Mouse (Mus musculus) heart, adult 9 months (tissue): ENCODE measurements around the gene Lamc3.

Source experiments
- DNase-seq, 2 experiments: peaks; one replicate each; pipeline ENCODE4 v3.0.0; 2022; ENCODE audit warnings: low spot score in 2 of 2

Lamc3 gene

DNA sequence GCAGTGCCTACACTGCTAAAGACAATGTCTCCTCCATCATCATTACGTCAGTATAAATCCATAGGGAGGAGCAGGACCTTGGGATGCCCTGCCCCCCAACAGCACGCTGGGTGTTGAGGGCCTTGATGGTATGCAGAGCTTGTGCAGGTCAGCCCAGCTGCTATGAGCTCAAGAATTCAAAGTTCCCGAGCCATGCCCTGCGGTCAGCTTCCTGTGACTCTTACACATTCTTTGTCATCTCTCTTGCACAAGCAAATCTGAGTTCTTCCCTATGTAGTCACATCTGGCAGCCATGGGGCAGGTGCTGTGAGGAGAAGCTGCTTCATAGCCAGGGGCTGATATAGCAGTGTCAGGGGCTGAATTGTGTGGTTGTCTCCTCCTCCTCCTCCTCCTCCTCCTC is 48.0 kb downstream of the Lamc3 start:
- DNase-seq: no peak

DNA sequence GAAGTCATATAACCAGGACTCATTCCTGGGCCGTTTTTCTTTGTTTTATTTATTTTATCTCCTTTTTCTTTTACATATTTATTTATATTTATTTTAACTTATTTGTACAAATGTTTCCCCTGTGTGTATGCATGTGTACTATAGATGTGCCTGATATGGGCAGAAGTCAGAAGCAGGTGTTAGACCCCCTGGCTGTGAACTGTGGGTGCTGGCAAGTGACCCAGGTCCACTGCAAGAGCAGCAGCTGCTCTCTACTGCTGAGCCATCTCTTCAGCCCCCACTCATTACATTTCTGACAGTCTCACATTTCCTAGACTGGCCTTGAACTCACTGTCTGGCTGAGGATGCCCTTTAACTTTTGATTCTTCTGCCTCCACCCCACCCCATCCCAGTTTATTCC is 51.2 kb downstream of the Lamc3 start:
- no peak for DNase-seq

DNA sequence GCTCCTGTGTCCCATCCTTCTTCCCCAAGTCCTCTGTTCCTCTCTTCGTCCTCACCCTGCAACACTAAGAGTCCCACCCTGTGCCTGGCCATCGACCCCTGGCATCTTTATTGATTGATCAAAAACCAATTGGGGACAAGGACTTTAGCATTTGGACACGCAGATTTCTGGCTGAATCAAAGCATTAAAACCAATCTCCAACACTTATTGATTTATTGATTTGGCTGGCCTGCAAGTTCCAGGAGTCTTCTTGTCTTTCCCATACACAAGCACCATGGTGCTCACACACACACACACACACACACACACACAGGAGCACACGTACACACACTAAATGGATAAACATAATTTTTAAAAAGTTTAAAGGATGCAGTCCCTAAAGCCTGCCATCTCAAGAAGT is 55.9 kb downstream of the Lamc3 start:
- no peak for DNase-seq

DNA sequence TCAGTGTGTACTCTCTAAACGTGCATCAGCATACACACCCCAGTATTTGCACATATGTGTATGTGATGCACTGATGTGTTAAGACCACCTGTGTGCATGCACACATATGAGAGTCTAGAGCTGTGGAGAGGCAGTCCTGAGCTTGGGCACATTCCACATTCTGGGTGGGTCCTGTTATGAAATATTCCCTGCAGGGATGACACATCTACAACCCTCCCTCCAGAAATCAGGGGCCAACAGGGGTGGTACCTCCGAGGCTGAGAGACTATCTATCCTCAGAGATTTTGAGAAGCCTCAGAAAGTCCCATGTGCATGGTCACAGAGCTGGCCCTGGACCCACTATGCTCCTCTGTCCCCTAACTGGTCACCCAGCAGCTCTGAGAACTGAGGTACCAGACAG is 58.5 kb downstream of the Lamc3 start:
- no peak for DNase-seq

DNA sequence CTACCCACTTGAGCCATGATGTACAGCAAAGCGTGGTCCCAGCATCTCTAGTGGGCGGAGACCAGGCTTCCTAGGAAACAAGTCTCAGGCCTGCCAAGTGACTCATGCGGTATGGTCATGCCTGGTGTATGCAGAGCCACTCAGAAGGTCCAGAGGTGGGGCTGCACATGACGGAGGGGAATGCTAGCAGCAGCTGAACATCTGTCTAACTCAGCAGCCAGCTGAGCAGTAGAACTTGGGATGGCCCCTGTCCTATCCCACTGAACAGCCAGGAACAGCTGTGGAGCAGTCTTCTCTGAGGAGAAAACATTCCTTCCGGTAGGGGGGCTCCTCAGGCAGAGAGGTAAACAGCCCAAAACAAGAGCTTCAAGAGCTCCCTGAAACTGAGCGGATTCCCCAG is 61.3 kb downstream of the Lamc3 start:
- peak; percentile 71 to 81 for DNase-seq

DNA sequence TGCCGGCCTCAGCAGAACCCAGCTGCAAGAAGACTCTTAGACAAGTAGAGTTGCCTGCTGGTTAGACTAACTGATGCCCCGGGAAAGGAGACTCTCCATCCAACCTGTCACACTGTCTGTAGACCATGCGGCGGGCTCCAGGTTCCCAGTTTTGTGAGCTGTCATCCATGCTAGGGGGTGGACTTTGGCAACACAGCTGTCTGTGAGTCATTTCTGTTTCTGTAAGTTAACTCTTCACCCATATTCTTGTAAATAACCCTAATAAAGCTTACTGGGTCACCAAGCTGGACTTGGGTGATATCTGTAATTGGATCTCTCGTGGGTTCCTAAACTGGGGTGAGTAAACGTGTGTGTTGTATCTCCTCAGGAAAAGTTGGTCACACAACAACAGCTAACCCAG is 61.7 kb downstream of the Lamc3 start:
- no peak for DNase-seq

DNA sequence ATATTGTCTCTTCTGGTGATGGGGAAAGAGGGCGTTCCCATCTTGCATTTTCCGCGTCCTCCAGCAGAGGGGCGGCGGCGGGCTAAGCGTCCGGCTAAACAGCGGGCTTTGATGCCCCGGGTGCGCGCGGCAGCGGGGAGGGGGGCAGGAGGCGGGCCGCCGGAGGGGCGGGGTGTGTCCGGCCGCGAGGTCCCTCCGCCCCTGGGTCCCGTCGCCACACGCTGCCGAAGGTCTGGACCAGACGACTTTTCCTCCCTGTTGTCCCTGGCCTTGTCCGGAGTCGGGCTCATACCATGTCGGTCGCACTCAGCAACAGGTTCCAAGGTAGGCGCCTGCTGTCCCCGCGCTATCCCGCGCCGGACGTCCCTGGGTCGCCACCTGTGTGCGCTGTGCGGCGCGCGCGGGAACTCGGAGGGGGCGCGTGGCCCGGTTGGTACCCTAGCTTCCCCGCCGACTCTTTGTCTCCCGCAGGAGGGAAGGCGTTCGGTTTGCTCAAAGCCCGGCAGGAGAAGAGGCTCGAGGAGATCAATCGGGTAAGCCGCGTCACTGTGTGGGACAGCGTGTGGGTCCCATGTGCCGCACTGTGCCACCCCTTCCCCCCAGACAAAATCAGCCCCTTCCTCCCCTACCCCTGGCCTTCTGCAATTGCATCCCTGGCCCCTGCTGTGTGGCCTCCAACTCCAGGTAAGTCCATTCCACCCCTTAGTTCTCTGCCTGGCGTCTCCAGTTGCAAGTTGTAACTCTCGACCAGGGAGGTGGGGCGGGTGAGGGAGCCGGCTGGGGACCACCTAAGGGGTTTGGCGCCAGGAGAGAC is 63.2 kb downstream of the Lamc3 start, which contains the start of gene Aif1l:
Aif1l (plus strand) TSS at position 82 of the 814 bp plus-strand sequence.
- DNase-seq: peak; percentile 36 to 43

DNA sequence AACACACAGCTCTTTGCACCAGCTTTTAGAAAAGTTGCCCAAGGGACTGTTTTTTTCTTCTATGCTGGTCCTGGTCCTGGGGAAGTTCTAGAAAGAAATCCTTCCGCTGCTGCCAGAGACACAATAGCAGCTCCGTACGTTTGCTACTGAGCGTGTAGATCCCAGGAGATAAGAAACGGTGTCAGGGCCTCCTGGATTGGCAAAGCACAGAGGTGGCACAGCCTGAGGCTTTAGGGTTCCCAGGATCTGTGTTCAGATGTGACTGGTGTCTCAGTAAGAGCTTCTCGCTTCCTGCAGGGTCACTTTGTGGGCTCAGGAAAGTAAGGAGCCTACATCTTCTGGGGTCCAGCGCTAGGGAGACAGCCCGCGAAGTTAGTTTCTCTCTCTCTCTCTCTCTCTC is 63.9 kb downstream of the Lamc3 start:
- DNase-seq: no peak

DNA sequence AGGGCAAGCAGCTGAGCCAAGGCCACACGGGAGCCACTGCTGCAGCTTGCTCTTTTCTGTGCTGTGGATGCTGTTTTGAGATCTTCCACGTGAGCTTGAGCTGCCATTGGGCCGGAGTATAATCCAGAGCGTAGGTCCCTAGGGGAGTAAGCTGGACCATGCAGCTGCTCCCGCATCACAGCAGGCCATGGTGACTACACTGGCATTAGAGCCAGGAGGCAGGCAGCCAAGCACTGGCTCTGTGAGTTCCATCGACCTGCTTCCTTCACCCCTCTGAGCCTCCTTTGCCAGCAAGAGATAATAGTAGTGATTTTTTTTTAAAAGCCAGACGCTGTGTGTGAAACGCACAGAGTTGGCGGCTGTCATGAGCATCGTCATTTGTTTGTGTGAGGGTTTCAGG is 65.1 kb downstream of the Lamc3 start:
- DNase-seq: no peak

DNA sequence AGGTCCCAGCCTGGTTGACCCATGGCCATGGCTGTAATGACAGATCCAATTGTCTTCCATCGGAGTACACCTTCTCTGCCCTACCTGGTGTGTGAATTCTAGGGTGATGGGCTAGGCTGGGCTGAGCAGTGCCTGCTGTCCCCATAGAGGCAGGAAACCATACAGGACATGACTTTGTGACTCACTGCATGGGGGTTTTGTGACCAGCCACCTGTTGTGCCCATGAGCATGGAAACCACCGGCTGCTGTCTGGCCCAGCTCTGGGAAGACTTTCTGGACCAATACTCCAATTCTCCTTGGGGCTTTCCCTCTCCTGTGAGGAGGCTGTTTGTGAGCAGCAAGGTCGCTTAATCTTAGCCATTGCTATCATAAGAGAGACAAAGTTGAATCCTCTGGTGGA is 65.6 kb downstream of the Lamc3 start:
- no peak for DNase-seq

DNA sequence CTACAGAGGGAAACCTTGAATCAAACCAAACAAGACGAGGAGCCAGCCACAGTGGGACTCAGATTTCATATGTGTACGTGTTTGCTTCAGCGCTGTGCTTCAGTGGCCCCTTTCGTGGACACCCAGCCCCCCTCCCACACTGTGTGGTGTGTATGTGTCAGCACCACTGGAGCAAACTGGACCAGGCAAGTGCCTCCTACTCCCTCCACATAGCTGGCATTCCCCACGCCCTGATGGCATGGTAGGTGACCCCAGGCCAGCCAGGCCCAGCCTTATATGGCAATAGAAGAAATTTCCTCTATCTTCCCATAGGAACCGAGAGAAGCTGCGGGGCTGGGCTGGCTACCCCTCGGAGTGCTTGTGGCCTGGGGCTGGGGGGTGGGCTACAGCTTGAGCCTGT is 66.6 kb downstream of the Lamc3 start:
- no peak for DNase-seq

DNA sequence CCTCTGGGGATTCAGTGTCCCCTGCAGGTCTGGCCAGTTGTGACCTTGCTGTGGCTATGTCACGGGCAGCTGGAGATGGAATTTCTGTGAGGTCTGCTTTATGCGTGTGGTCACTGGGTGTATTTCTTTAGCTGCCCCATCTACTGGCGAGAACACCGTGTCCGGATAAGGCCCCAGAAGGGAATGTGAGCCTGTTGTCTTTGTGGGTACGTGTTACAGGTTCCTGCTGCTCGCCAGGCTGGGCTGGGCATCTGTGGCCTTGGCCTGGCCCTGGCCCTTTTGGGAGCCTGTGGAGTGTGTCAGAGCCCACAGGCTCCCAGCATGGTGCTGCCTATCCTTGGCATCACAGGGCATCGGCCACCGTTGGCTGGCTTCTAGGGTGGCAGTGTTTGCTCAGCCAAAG is 67.7 kb downstream of the Lamc3 start:
- DNase-seq: no peak

DNA sequence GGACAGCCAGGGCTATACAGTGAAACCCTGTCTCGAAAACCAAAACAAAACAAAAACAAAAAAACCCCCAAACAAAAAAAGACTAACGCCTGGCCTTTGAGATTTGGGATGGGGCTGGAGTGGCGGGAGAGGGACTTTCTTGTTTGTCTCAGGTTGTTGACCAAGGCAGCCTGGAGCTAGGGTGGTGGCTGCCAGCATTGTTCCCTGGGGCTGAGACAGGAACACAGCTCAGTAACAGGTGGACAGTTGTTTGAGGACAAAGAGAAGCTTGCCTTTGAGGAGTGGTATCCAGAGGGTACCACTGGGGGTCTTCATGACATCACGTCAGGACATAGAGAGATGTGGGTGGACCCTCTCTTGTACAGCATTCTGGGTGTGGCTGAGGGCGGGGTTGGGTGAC is 68.6 kb downstream of the Lamc3 start:
- DNase-seq: no peak

DNA sequence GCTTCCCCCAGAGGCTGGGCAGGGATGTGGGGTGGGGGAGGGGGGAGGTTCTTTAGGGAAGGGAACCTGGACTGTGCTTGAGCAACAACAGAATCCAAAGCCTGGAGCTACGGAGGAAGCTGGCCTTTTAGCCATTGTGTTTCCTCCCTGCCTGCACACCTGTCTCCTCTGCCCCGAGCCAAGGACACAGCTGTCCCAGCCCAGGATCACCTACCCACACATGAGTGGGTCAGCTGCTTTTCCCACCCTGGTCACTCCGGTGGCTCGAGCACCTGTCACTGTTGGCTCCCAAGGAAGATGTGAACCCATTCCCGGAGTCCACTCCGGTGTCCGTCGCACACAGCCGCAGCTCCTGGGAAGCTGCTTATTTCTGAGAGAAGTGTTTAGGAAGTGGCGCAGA is 70.1 kb downstream of the Lamc3 start:
- DNase-seq: no peak

DNA sequence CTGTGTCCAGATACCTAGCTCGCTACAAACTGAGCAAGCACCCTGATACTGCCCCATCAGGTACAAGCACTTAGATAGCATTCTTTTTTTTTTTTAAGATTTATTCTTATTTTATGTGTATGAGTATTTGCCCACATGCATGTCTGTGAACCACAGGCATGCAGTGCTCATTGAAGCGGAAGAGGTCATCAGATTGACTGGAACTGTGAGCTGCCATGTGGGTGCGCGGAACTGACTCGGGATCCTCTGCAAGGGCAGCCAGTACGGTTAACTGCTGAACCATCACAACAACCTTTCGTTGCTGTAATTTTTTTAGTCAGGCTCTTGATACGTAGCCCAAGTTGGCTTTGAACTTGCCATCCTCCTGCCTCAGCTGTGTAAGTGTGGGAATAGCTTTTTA is 73.9 kb downstream of the Lamc3 start:
- DNase-seq: no peak

DNA sequence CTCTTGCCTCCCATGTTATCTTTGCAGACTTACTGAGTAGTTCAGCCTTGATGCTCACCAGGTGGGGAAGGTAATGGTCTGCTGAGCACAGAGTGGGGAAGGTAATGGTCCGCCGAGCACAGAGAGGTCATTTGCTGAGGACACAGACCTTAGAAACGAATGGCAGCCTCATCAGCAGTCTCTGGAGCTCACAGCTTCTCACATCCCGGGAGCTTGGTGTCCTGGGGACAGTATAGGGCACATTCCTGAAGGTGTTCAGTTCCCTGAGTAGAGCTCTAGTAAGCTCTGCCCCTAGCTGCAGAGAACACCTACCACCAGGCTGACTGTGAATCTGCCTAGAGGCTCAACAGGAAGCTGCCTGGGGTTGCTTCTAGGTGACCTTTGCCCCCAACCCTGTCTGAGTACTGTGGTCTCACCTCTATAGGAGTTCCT is 74.7 kb downstream of the Lamc3 start:
- no peak for DNase-seq

DNA sequence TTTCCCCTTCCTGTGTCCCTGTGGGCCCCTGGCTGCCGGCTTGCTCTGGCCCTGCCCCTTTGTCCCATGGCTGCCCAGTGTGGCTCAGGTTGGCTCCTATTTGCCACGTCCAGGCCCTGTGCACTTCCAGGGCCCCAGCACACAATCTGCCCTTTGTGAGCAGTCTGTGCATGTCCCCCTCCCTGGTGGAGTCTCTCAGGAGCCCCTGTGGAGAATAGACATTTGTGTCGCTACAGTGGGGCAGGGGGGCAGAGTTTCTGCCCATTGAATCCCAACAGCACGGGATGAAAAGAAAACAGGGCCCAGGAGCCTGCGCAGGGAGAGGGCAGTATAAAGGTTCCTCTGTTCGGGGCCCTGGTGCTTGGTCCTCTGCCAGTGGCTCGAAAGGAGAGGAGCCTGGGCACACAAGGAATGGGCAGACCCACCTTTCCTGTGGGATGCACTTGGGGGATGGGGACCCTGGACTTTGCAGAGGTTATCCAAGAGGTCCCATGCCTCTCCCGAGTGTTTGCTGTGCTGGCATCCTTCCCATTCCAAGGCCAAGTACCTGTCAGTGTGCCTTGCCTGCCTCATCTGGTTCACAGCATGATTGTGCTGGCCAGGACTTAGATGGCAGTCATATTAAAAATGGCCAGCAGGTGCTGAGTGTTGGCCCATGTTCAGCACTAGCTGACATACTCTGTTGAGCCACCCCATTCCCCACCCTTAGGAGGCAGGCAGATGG is 75.6 kb downstream of the Lamc3 start:
- no peak for DNase-seq

DNA sequence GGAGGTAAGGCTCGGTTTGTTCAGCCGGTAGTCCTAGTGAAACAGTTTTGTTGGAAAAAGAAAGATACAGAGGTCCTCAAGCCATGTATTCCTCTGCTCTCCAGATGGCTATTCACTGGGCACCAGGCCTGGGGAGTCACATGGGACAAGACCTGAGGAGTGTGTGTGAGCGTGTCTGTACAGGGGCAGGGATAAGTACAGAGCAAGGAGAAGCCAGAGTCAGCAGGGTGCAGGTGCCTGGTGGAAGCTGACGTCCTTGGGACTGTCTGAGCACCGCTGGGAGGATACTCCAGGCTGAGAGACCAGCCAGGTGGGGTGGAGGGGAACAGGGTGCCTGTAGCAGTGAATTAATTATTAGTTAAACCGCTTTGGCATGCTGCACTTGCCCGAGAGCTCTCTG is 76.4 kb downstream of the Lamc3 start:
- peak in 1 of 2 experiments; percentile 35 for DNase-seq

DNA sequence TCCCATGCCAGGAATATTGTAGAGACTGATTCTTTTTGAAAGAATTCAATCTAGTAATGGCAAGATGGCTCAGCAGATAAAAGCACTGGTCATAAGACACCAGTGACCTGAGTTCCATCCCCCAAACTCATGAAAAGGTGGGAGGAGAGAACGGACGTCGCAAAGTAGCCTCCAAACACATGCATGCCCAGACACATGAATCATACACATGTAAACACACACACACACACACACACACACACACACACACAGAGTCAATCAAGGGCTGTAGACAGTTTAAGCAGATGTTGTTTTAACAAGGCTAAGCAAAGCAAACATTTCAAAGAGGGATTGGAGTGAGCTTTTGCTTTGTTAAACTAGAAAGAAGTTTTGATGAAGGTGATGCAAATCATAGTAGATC is 77.1 kb downstream of the Lamc3 start:
- no peak for DNase-seq

DNA sequence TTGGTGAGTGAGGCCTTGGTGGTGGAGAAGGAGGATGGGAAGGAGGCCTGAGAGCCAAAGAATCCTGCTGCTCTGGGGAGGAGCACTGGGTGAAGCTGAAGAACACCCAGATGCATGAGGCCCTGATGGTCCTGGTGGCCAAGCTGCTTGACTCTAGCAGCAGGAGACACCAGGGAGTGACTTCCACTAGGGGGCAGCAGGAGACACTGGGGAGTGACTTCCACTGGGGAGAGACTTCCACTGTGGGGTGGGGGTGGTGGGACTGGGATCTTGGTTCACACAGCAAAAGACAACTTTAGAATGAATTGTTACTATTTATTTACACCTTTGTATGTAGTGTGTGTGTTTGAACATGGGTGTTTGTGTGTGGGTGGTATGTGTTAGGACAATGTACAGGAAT is 78.0 kb downstream of the Lamc3 start:
- no peak for DNase-seq

DNA sequence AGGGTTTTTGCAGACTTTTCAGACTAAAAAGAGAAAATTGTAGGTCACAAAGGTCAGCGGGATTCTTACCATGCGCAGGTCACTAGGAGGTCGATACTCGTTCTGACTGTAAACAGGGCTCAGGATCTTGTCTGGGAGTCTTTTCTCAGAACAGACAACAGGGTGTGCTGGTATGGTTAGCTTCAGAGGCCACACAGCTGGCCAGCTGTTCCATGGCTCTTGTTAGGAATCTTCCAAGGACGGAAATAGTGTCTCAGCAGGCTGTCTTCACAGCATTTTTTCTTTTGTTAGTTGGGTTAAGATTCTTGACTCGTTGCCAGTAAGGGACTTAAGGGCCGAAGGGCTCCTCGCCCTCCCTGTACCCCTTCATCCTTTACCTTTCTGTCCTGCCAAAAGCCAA is 79.7 kb downstream of the Lamc3 start:
- DNase-seq: no peak

DNA sequence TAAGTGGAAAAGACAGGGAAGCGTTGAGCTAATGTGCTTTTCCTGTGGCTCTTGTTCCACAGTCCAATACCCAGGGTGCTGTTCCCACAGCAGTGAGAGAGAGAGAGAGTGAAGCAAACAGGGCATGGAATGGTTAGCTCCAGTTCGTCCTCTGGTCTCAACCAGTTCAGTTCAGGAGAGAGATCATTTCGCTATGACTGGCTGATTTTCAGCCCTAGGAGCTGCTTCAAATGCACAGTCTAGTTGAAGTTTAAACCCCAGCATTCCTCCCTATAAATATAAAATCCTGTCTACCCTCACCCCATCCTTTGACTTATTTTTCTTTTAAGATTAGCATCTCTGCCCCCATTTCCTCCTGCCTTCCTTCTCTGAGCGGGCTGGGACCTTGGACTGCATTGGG is 85.5 kb downstream of the Lamc3 start:
- no peak for DNase-seq

DNA sequence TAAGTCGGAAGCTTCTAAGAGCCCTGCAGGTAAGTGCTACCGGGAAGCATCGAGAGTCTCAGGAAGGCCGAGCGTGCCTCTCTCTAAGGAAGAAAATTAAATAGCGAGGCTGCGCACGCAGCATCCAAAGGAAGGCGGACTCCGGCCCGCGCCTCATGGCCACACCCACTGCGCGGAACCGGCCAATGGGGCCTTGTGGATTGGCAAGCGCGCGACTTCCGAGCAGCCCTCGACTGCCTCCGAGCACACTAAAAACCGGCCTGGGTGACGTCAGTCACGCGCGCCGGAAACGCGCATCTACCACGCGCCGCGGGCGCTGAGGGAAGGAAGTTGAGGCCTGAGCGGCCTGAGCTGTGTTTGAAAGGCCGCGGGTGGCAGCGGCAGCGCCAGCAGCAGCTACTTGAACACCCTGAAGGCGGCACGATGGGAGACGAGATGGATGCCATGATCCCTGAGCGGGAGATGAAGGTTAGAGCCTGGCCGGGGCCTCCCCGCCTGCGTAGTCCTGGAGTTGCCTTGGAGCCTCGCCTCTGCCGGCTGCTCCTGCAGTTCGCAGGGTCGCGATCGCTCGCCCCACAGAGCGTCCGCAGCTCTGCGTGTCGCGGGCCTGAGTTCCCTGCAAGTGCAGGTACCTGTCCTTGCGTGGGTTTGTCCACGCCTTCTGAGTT is 87.2 kb downstream of the Lamc3 start, which contains the start of gene Nup214:
Nup214 (plus strand) TSS at position 296 of the 668 bp plus-strand sequence.
- peak; percentile 98 to 99 for DNase-seq
